Mouse (Mus musculus) olfactory bulb, adult 2 months (tissue): ENCODE data around the gene Adora2a. TPM values are rescaled to one million over a fixed set of nuclear protein-coding genes. Genes with fewer than 3 reads are reported as not detected.
"Not testable (repeated sequence)": the region's sequence is repeated elsewhere in the genome, so short reads cannot be mapped to it uniquely, and the experiment has no call there.

ENCODE experiments used
- H3K27ac ChIP-seq: fragments of 200-500 bp; 2 replicates; pipeline ENCODE4 v1.5.1; 2012; ENCODE audit warnings: low read depth, low read length; ENCODE audit not compliant: insufficient read depth
- H3K4me1 ChIP-seq: fragments of 200-500 bp; 2 replicates; pipeline ENCODE4 v1.6.1; 2012; ENCODE audit warnings: low read length; ENCODE audit not compliant: control insufficient read depth, insufficient read depth
- H3K4me3 ChIP-seq: fragments of 200-500 bp; 2 replicates; pipeline ENCODE4 v1.5.1; 2012; ENCODE audit warnings: mild to moderate bottlenecking, low read depth, low read length, moderate library complexity; ENCODE audit not compliant: insufficient read depth
- CTCF ChIP-seq: fragments of 200-500 bp; IDR thresholded peaks from 2 replicates; pipeline ENCODE4 v1.5.1; 2012; ENCODE audit warnings: low read depth, mild to moderate bottlenecking, low read length, moderate library complexity; ENCODE audit not compliant: insufficient read depth
- POLR2A ChIP-seq: fragments of 200-500 bp; IDR thresholded peaks from 2 replicates; pipeline ENCODE4 v1.6.1; 2012; ENCODE audit warnings: mild to moderate bottlenecking, low read depth, low read length, moderate library complexity; ENCODE audit not compliant: insufficient read depth
- WGBS: fragments of 180-500 bp; shearing (Covaris S2); methylation state at CpG from one replicate; pipeline ENCODE4 v1.1.7; 2018; 5-methylcytosine and 5-hydroxymethylcytosine counted together
- polyA plus RNA-seq: library from polyadenylated mRNA; stranded (reverse); fragments of >200 nt; gene quantifications from 2 replicates; pipeline ENCODE4 v1.2.4, GENCODE M21; 2012; ENCODE audit warnings: low replicate concordance; ENCODE audit not compliant: missing spikeins, insufficient read depth, insufficient read length

Adora2a gene
- polyA plus RNA-seq, 1 experiment = not detected

- Histone ChIP-seq H3K4me3 (no peak overlapping the region), H3K4me1 (peaks cover 3% of the 10 kb centered on the region; the same call in 1 of the 2 replicates), H3K27ac (no peak overlapping the region)
- TF ChIP-seq POLR2A (no peak), CTCF (no peak)
- 78% methylated on average over 7 of the region's 7 CpGs for WGBS
Measured at GRCm38 (mm10) chr10:75334175-75334574, 17.5 kb downstream of the Adora2a start.

GRCm38 (mm10) chr10:75335075-75335474, 18.4 kb downstream of the Adora2a start:
- 83% methylated on average over 6 of the region's 6 CpGs for WGBS
- TF ChIP-seq POLR2A (no peak), CTCF (no peak)
- no peak overlapping the region for H3K27ac ChIP-seq
- no peak overlapping the region for H3K4me3 ChIP-seq
- peaks cover 3% of the 10 kb centered on the region; the same call in 1 of the 2 replicates for H3K4me1 ChIP-seq

- Histone ChIP-seq H3K4me3 (no peak overlapping the region), H3K4me1 (peaks cover 3% of the 10 kb centered on the region; the same call in 1 of the 2 replicates), H3K27ac (no peak overlapping the region)
- TF ChIP-seq POLR2A = no peak
- TF ChIP-seq CTCF = no peak
- WGBS = 95% methylated on average over 10 of the region's 10 CpGs
Measured at GRCm38 (mm10) chr10:75337231-75337630, 20.6 kb downstream of the Adora2a start.

- 95% methylated on average over 5 of the region's 5 CpGs for WGBS
- Histone ChIP-seq H3K4me1 (peaks cover 3% of the 10 kb centered on the region; the same call in 1 of the 2 replicates), H3K27ac (no peak overlapping the region), H3K4me3 (no peak overlapping the region)
- TF ChIP-seq POLR2A (no peak), CTCF (no peak)
Measured at GRCm38 (mm10) chr10:75338852-75339251, 22.2 kb downstream of the Adora2a start.

- no peak for TF ChIP-seq CTCF
- TF ChIP-seq POLR2A = no peak
- Histone ChIP-seq H3K4me1 (peaks cover 4% of the 10 kb centered on the region; the same call in 1 of the 2 replicates), H3K4me3 (no peak overlapping the region), H3K27ac (no peak overlapping the region)
- WGBS = 96% methylated on average over 7 of the region's 7 CpGs
Measured at GRCm38 (mm10) chr10:75339377-75339776, 22.7 kb downstream of the Adora2a start.

- no peak for TF ChIP-seq POLR2A
- TF ChIP-seq CTCF = no peak
- WGBS = 58% methylated on average over 8 of the region's 8 CpGs
- H3K4me1 ChIP-seq = peaks cover 7% of the 10 kb centered on the region; the same call in 1 of the 2 replicates
- H3K27ac ChIP-seq = no peak overlapping the region
- no peak overlapping the region for H3K4me3 ChIP-seq
Measured at GRCm38 (mm10) chr10:75341936-75342335, 25.3 kb downstream of the Adora2a start.

- WGBS = 29% methylated on average over 1 of the region's 1 CpGs
- not testable (repeated sequence) for H3K4me3 ChIP-seq, H3K4me1 ChIP-seq, H3K27ac ChIP-seq
Measured at GRCm38 (mm10) chr10:75344563-75344962, 27.9 kb downstream of the Adora2a start.

GRCm38 (mm10) chr10:75345265-75345664, 28.6 kb downstream of the Adora2a start:
- peaks cover 7% of the 10 kb centered on the region; the same call in 1 of the 2 replicates for H3K4me1 ChIP-seq
- H3K27ac ChIP-seq = no peak overlapping the region
- TF ChIP-seq CTCF = no peak
- no peak for TF ChIP-seq POLR2A
- no peak overlapping the region for H3K4me3 ChIP-seq
- WGBS = 5% methylated on average over 2 of the region's 2 CpGs

GRCm38 (mm10) chr10:75350564-75350963, 33.9 kb downstream of the Adora2a start:
- Histone ChIP-seq H3K27ac (no peak overlapping the region), H3K4me3 (no peak overlapping the region), H3K4me1 (no peaks in the 10 kb centered on the region)
- WGBS = 85% methylated on average over 5 of the region's 5 CpGs
- no peak for TF ChIP-seq CTCF
- TF ChIP-seq POLR2A = no peak

GRCm38 (mm10) chr10:75352541-75352940, 35.9 kb downstream of the Adora2a start:
- Histone ChIP-seq H3K4me1 (no peaks in the 10 kb centered on the region), H3K4me3 (no peak overlapping the region), H3K27ac (no peak overlapping the region)
- WGBS = 96% methylated on average over 12 of the region's 12 CpGs
- TF ChIP-seq POLR2A = no peak
- TF ChIP-seq CTCF = no peak

- H3K4me1 ChIP-seq, H3K27ac ChIP-seq, H3K4me3 ChIP-seq: not testable (repeated sequence)
- 84% methylated on average over 9 of the region's 9 CpGs for WGBS
Measured at GRCm38 (mm10) chr10:75353838-75354241, 37.2 kb downstream of the Adora2a start.
